Mouse (Mus musculus): ENCODE results near the gene Elovl2.

DNA sequence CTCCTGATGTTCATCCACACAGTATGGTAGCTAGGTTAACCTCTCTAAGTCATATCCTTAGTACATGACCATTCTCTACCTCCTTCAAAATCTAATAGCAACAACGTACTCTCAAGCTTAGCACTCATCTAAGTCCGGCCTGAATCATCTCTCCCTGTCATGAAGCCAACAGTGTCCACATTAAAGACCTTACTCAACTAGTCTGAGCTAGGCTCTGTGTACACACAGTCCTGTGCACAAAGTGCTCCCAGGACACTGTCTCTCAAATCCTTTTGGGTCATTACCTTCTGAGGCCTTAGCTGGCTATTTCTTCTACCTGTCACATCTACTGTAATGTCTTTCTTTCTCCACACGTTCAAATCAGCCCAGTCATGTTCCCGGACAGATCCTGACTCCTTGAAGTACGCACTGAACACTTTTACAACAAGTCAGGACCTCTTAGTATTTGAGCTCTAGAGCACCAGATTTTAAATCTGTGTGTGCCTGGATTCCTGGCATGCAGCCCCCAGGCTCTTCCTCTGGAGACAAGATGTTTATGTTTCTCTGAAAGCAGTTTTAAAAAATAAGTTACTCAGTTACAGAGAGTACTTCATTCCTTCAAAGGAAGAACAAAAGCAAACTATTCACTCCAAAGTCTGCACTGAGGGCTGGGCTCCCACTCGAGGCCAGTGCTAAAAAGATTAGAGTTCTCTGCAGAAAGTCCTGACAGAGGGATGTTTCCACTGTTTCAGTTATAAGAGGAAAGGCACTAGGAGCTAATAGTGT, 7.5 kb downstream of the Elovl2 start:
- TF ChIP-seq CTCF (conservative IDR thresholded peaks at IDR 0.05; ENCODE audit: low read length) (no peak), POU5F1 (IDR thresholded peaks at IDR 0.05; ENCODE audit: borderline replicate concordance, low read length) (no peak), NANOG (IDR thresholded peaks at IDR 0.05; ENCODE audit: borderline replicate concordance, low read length) (no peak)
